Mouse (Mus musculus) embryonic facial prominence, embryonic 10.5 days (tissue): ENCODE measurements around the gene Zbtb20. TPM values are rescaled to one million over a fixed set of nuclear protein-coding genes. Genes with fewer than 3 reads are reported as not detected.
A peak's percentile ranks its signal among the peaks of the same experiment; 100 is the strongest.

Experiments used
- DNase-seq: peaks from one replicate; pipeline ENCODE4 v3.0.0-alpha.2; 2017; ENCODE audit warnings: low spot score
- H3K27ac ChIP-seq: fragments of 300-500 bp; sonication (generic); replicated peaks from 2 replicates; pipeline ENCODE4 v1.5.1; 2016; ENCODE audit warnings: mild to moderate bottlenecking
- H3K27me3 ChIP-seq: fragments of 300-500 bp; sonication (generic); replicated peaks from 2 replicates; pipeline ENCODE4 v1.6.1; 2016; ENCODE audit warnings: low read depth, mild to moderate bottlenecking; ENCODE audit not compliant: poor library complexity, severe bottlenecking
- H3K36me3 ChIP-seq: fragments of 300-500 bp; sonication (generic); replicated peaks from 2 replicates; pipeline ENCODE4 v1.6.1; 2016; ENCODE audit warnings: mild to moderate bottlenecking, moderate library complexity
- H3K4me1 ChIP-seq: fragments of 300-500 bp; sonication (generic); 2 replicates; pipeline ENCODE4 v1.6.1; 2016
- H3K4me3 ChIP-seq: fragments of 300-500 bp; sonication (generic); 2 replicates; pipeline ENCODE4 v1.5.1; 2016; ENCODE audit warnings: mild to moderate bottlenecking, moderate library complexity
- H3K9me3 ChIP-seq: fragments of 300-500 bp; sonication (generic); 2 replicates; pipeline ENCODE4 v1.6.1; 2016; ENCODE audit warnings: mild to moderate bottlenecking
- WGBS: fragments of 180-500 bp; shearing (Covaris S2); methylation state at CpG from one replicate; pipeline ENCODE4 v1.1.7; 2016; 5-methylcytosine and 5-hydroxymethylcytosine counted together
- polyA plus RNA-seq: library from polyadenylated mRNA; unstranded; fragments of >200 nt; fragmentation: Nextera tagmentation; extraction: Ambion mirVana; gene quantifications from 2 replicates; pipeline ENCODE4 v1.2.1, GENCODE M21; 2016

The Zbtb20 gene
- polyA plus RNA-seq, 1 experiment from 2014 or later: 20.1 TPM

DNA sequence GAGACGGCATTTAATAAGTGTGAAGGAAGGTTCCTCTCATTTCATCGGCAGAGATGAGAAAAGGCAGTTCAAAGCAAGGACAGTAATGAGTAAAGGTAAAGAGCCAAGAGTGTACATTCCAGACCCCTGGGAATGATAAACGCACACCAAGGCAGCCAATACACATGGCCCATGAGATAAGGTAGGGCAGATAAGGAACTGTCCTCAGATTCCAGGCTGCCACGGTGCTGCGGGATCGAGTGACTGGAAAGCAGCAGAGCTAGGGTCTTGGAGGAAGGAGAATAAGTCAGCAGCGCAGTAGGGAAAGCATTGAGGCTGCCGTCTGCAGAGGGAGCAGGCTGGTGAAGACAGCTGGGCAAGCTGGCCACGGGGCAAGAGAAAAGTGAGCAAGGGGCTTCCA lies 699.8 kb downstream of the Zbtb20 start:
- no peaks in the 10 kb centered on the region for H3K9me3 ChIP-seq
- no peaks in the 10 kb centered on the region; the same call in 1 of the 2 replicates for H3K36me3 ChIP-seq
- no peak overlapping the region for H3K4me3 ChIP-seq
- H3K27me3 ChIP-seq: no peaks in the 10 kb centered on the region; the same call in 1 of the 2 replicates
- peak overlapping the region; percentile 52 for H3K27ac ChIP-seq
- 43% methylated on average over 9 of the region's 9 CpGs for WGBS
- DNase-seq: no peak
- peaks cover 51% of the 10 kb centered on the region for H3K4me1 ChIP-seq

DNA sequence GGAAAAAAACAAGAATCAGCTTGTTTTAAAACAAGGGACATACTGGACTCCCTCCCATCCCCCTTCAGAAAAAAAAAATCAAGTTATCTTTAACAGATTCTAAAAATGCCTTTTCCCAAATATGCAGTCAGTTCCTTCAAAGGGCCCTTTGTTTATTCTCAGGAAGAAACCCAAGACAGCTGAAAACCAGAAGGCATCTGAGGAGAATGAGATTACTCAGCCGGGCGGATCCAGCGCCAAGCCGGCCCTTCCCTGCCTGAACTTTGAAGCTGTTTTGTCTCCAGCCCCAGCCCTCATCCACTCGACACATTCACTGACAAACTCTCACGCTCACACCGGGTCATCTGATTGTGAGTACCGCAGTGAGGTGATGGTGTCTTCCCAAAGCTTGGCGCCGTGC lies 701.7 kb downstream of the Zbtb20 start:
- DNase-seq: peak; percentile 67
- WGBS: 14% methylated on average over 10 of the region's 10 CpGs
- Histone ChIP-seq H3K27me3 (no peaks in the 10 kb centered on the region; the same call in 1 of the 2 replicates), H3K36me3 (no peaks in the 10 kb centered on the region; the same call in 1 of the 2 replicates), H3K9me3 (no peaks in the 10 kb centered on the region), H3K4me1 (peaks cover 57% of the 10 kb centered on the region), H3K4me3 (no peak overlapping the region), H3K27ac (peak overlapping the region; percentile 76)

DNA sequence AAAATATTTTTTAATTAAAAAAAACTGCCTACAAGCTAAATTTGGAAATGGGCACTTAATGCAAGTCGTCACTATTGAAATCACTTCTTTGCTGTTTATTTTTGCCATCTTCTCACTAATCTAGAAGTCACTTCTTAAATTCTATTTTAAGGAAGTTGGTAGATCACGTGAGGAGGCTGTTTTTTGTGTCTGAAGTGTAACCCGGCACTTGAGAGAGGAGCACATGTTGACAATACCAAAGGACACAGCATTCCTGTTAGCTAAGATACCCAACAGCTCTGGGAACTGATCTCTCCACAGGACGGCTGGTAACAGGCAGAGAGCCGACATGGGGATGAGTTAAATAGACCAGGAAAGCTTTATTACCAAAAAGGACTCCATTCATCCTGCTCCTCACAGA lies 702.7 kb downstream of the Zbtb20 start:
- Histone ChIP-seq H3K27ac (no peak overlapping the region), H3K4me1 (peaks cover 53% of the 10 kb centered on the region), H3K4me3 (no peak overlapping the region), H3K36me3 (no peaks in the 10 kb centered on the region; the same call in 1 of the 2 replicates), H3K27me3 (no peaks in the 10 kb centered on the region), H3K9me3 (no peaks in the 10 kb centered on the region)
- WGBS: 41% methylated on average over 5 of the region's 5 CpGs
- DNase-seq: no peak

GRCm38 (mm10) chr16:43579111-43579510 lies 703.4 kb downstream of the Zbtb20 start:
- H3K4me3 ChIP-seq: no peak overlapping the region
- no peak overlapping the region for H3K27ac ChIP-seq
- H3K4me1 ChIP-seq: peaks cover 46% of the 10 kb centered on the region
- no peaks in the 10 kb centered on the region for H3K9me3 ChIP-seq
- WGBS: 87% methylated on average over 4 of the region's 4 CpGs
- no peak for DNase-seq
- H3K36me3 ChIP-seq: no peaks in the 10 kb centered on the region; the same call in 1 of the 2 replicates
- no peaks in the 10 kb centered on the region for H3K27me3 ChIP-seq

- Histone ChIP-seq H3K27ac (no peak overlapping the region), H3K9me3 (no peaks in the 10 kb centered on the region), H3K4me1 (peaks cover 34% of the 10 kb centered on the region), H3K4me3 (no peak overlapping the region), H3K27me3 (no peaks in the 10 kb centered on the region), H3K36me3 (no peaks in the 10 kb centered on the region; the same call in 1 of the 2 replicates)
- 91% methylated on average over 6 of the region's 6 CpGs for WGBS
- DNase-seq: no peak
Observed at GRCm38 (mm10) chr16:43580321-43580822, 704.7 kb downstream of the Zbtb20 start.

DNA sequence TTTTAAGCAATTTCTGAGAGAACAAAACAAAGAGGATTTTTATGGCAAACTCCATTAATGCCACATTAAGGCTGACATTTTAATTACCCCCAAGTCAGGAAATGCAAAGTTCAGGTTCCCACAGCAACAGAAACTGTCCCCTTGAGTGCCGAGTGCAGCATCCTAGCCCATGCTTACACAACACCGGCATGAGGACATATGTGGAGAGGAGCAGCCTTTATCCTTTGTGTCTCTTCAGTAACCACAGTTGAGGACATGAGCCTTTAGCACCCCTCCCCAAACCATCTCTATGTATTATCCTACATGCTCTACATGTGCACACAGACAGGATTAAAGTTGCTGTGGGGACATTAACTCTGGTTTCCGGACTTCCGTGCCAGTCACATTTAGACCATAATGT lies 705.9 kb downstream of the Zbtb20 start:
- no peak overlapping the region for H3K27ac ChIP-seq

GRCm38 (mm10) chr16:43586859-43587429 lies 711.3 kb downstream of the Zbtb20 start:
- no peak for DNase-seq
- H3K27ac ChIP-seq: no peak overlapping the region
- no peaks in the 10 kb centered on the region for H3K27me3 ChIP-seq
- no peaks in the 10 kb centered on the region for H3K36me3 ChIP-seq
- H3K9me3 ChIP-seq: no peaks in the 10 kb centered on the region
- H3K4me1 ChIP-seq: peaks cover 10% of the 10 kb centered on the region; the same call in 1 of the 2 replicates
- no peak overlapping the region for H3K4me3 ChIP-seq
- WGBS: 94% methylated on average over 4 of the region's 4 CpGs

More for the DNA sequence above, 705.9 kb downstream of the Zbtb20 start:
- DNase-seq: no peak
- Histone ChIP-seq H3K4me1 (peaks cover 28% of the 10 kb centered on the region), H3K4me3 (no peak overlapping the region), H3K27me3 (no peaks in the 10 kb centered on the region), H3K9me3 (no peaks in the 10 kb centered on the region), H3K36me3 (no peaks in the 10 kb centered on the region; the same call in 1 of the 2 replicates)
- WGBS: 83% methylated on average over 4 of the region's 4 CpGs

- DNase-seq: no peak
- H3K4me1 ChIP-seq: no peaks in the 10 kb centered on the region
- H3K9me3 ChIP-seq: no peaks in the 10 kb centered on the region
- H3K4me3 ChIP-seq: no peak overlapping the region
- H3K36me3 ChIP-seq: no peaks in the 10 kb centered on the region
- WGBS: 82% methylated on average over 7 of the region's 7 CpGs
- no peak overlapping the region for H3K27ac ChIP-seq
- H3K27me3 ChIP-seq: no peaks in the 10 kb centered on the region
Observed at GRCm38 (mm10) chr16:43590704-43591493, 715.2 kb downstream of the Zbtb20 start.

DNA sequence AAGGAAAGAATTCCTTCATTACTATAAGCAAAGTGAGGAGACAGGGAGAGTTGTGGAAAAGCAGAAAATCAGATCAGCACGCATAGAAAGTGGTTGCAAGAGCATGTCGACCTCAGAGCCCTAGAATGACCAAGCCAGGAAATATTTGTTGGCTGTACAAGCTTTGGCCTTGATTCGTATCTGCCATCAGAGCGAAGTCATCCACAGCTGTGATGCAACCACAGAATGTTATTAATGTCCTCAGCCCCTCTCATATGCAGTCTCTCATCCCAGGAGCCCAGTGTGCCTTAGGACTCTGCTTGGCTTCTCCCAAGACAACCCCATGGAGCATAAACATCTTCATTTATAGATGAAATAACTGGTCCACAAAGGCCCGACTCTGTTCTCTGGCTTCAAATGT lies 716.4 kb downstream of the Zbtb20 start:
- WGBS: 84% methylated on average over 5 of the region's 5 CpGs
- no peak overlapping the region for H3K4me3 ChIP-seq
- no peaks in the 10 kb centered on the region for H3K9me3 ChIP-seq
- DNase-seq: no peak
- H3K27ac ChIP-seq: no peak overlapping the region
- H3K27me3 ChIP-seq: no peaks in the 10 kb centered on the region
- H3K36me3 ChIP-seq: no peaks in the 10 kb centered on the region
- no peaks in the 10 kb centered on the region for H3K4me1 ChIP-seq

DNA sequence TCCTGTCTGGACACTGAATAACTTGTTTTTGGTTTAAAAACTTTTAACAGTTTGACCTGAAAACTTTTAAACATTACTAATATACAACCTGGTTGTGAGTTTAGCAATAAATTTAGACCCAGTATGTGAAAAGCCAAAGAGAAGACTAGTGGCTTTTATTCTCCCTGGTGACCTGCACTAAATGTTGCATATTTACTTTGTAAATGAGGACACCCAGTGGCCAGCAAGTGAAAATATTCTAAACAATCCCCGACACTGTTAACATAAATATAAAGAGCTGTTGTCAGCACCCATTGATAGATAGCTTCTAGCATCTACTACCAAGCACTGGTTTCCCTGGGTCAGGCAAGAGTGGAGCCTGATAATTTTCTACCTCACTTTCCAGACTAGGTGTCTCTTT lies 717.1 kb downstream of the Zbtb20 start:
- H3K4me3 ChIP-seq: no peak overlapping the region
- H3K36me3 ChIP-seq: no peaks in the 10 kb centered on the region
- 12% methylated on average over 1 of the region's 1 CpGs for WGBS
- no peak for DNase-seq
- H3K27ac ChIP-seq: no peak overlapping the region
- H3K4me1 ChIP-seq: no peaks in the 10 kb centered on the region
- no peaks in the 10 kb centered on the region for H3K9me3 ChIP-seq
- no peaks in the 10 kb centered on the region for H3K27me3 ChIP-seq

DNA sequence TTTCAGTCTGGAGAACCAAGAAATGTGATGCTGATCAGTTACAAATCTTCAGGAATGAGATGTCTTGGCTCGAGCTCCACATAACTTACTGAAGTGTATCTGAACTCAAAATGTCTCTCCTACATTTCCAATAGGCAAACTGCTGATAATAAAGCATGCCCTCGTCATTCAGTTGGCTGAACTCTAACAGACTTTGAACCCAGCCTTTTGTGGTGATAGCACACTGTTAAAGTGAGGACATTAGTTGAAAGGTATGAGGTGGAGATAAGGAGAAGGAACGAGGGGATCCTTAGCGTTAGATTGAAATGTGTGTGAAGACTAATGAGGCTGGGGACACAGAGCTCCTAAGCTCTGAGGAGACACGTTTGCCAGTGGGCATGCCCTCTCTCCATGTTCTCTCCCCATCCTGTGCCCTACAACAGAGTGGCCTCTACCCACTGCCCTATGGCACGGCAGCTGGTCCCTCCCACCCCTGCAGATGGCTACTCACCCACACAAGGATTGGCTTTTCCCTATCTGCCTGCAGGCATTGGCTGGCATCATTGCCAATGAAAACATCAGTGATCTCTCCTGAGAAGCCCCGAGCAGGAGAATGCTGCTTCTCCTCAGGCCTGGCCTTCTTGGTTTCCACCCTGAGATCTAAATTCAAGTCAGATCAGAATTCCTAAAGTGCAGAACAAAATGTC lies 721.8 kb downstream of the Zbtb20 start:
- no peak for DNase-seq
- no peak overlapping the region for H3K27ac ChIP-seq
- no peaks in the 10 kb centered on the region for H3K27me3 ChIP-seq
- no peaks in the 10 kb centered on the region for H3K4me1 ChIP-seq
- H3K36me3 ChIP-seq: no peaks in the 10 kb centered on the region; the same call in 1 of the 2 replicates
- H3K4me3 ChIP-seq: no peak overlapping the region
- no peaks in the 10 kb centered on the region for H3K9me3 ChIP-seq
- 81% methylated on average over 7 of the region's 7 CpGs for WGBS

DNA sequence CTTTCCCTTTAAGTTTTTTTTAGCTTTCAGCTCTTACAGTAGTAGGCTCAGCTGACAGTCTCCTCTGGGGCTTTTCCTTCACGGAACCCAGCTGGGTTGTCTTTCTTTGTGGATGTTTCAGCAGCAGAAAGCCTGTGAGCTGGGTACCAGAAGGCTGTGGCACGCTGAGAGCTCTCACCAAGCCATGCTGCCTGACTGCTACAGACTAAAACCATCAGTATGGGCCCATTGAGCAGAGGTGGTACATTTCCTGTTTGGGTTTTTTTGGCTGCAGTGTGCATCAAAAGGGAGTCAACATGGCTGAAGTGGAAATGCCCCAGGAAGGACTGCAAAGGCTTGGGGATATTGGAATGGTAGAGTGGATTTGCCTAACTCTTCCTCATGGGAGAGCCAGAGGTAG lies 724.0 kb downstream of the Zbtb20 start:
- DNase-seq: no peak
- Histone ChIP-seq H3K4me3 (no peak overlapping the region), H3K36me3 (no peaks in the 10 kb centered on the region; the same call in 1 of the 2 replicates), H3K27me3 (no peaks in the 10 kb centered on the region), H3K4me1 (peaks cover 14% of the 10 kb centered on the region), H3K9me3 (no peaks in the 10 kb centered on the region), H3K27ac (no peak overlapping the region)
- WGBS: 80% methylated on average over 2 of the region's 2 CpGs
